Mouse (Mus musculus) gastrocnemius, postnatal 36 days (tissue): Measurements from ENCODE around the gene Gm19426. TPM values are rescaled to one million over a fixed set of nuclear protein-coding genes. Genes with fewer than 3 reads are reported as not detected.

Experiments
- DNase-seq, 2 experiments: peaks; one replicate each; pipeline ENCODE4 v3.0.0; 2022
- intact Hi-C: fragments of 180-260 bp; cut with DNase I; formaldehyde crosslinking; loops from one replicate; pipeline ENCODE4 v1.15.1; 2025
- long read RNA-seq, 2 experiments: library from polyadenylated mRNA; stranded (forward); transcript quantifications; one replicate each; pipeline ENCODE4 v2.0.0; 2021
- total RNA-seq, 2 experiments: library from RNA; stranded (reverse); gene quantifications; 2 replicates each; pipeline ENCODE4 v1.2.3; 2021

The Gm19426 gene
- total RNA-seq = under 1 TPM in 1 of 2 experiments, not detected in 1; 0.51 TPM
- long read RNA-seq, experiment 1 = 0 reads
- long read RNA-seq, experiment 2 = 0 reads

- intact Hi-C loops = no loop called here
- DNase-seq = peak; percentile 42 to 48
These were observed at the start of gene Gm19426 for GRCm38 (mm10) chr2:84743561-84743960. Gm19426 (minus strand) TSS chr2:84743655.

GRCm38 (mm10) chr2:84793154-84793553 is 49.7 kb upstream of the Gm19426 start:
- DNase-seq = no peak
- intact Hi-C loops = no loop called here

DNA sequence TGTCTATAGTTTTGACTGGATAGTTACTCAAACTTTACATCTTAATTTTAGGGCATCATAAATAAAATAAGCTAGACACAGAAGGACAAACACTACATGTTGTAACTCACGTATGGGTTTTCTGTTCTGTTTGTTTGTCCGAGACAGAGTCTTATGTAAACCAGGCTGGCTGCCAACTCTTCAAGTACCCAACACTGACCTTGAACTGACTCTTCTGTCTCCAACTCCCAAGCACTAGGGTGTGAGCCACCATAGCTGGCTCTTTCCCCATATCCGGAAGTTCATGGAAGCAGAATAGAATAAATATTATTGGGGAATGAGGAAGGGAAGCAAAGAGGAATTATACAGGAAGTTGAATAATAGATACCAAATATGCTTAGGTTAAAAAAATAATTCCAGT is 49.1 kb upstream of the Gm19426 start:
- no peak for DNase-seq
- intact Hi-C loops = no loop called here

DNA sequence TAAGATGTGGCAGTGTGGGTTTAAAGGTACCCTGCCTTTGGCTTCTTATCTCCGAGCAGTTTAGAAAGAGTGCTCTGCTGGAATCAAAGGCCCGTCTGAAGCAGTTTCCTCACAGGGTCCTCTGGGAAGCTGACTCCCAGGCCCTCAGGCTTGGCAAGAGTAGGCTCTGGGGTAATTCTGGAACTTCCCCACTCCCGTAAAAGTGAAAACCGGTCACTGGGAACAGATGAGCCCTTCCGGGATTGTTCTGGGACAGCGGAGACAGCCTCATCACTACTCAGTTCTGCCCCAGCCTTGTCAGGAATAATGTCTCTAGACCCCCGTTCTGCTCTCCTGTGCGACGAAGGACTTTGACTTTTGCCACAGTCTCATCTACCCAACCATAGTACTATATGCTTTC is 47.0 kb upstream of the Gm19426 start:
- intact Hi-C loops = no loop called here
- DNase-seq = no peak

GRCm38 (mm10) chr2:84788316-84788715 is 44.9 kb upstream of the Gm19426 start:
- DNase-seq = no peak
- intact Hi-C loops = no loop called here

DNA sequence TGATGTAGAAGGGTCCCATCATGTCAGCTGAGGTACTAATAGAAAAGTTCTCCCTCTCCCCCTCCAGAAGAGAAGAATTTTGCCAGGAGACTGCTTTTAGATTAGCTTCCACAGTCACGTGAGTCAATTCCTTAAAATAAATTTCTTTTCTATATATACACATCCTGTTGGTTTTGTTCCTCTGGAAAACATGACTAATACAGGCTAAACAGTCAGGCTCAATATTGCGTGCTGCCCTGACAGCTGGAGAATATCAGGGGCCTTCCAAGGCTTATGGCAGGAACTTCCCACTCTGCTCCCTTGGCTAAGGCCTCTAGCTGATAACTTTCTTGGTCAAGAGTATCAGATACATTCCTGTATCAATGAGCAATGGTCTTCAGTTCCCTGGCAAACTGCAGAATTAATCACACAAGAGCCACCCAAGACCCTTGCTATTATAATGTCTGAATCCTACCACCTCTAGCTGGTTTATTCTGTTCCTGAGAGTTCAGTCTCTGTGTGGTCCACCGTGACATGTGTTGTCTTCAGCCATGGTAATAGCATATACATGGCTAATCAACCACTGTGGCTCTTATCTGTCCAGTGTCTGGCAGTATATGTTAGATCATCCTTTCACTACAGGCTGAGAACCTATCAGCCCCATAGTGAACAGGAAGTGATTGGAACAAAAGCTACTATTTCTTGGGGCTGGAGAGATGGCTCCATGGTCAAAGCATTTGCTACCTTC is 40.5 kb upstream of the Gm19426 start:
- DNase-seq = no peak
- intact Hi-C loops = no loop called here

DNA sequence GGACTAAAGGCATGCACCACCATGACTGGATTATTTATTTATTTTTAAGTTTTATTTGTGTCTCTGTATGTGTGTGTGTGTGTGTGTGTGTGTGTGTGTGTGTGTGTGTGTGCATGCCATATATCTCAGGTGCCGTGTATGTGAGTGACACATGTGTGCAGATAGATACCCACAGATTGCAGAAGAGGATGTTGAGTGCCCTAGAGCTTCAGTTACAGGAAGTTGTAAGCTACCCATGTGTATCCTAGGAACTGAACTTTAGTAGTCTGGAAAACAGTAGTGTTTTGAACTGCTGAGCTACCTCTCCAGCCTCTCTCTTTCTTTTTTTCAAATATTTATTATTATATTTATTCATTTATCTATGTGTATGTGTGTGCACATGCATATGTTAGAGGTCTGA is 39.9 kb upstream of the Gm19426 start:
- intact Hi-C loops = no loop called here
- no peak for DNase-seq

- intact Hi-C loops = no loop called here
- no peak for DNase-seq
These were observed 35.8 kb upstream of the Gm19426 start for GRCm38 (mm10) chr2:84779210-84779609.

DNA sequence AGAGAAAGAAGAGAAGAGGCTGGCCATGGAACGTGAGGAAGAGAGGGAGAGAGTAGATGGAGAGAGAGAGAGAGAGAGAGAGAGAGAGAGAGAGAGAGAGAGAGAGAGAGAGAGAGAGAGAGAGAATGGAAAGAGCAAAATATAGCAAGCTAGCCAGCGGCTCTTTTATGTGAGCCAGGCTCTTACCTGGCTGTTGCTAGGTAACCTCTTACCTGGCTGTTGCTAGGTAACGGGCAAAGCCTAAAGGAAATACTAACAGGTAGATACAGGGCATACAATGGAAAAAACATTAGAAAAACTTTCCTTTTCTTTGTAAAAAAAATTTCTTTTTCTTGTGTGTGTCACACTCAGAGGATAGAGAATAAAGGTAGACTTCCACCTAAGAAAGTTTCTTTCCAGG is 34.3 kb upstream of the Gm19426 start:
- no peak for DNase-seq
- intact Hi-C loops = no loop called here

GRCm38 (mm10) chr2:84775665-84776064 is 32.2 kb upstream of the Gm19426 start:
- DNase-seq = peak; percentile 26 to 52
- intact Hi-C loops = no loop called here

DNA sequence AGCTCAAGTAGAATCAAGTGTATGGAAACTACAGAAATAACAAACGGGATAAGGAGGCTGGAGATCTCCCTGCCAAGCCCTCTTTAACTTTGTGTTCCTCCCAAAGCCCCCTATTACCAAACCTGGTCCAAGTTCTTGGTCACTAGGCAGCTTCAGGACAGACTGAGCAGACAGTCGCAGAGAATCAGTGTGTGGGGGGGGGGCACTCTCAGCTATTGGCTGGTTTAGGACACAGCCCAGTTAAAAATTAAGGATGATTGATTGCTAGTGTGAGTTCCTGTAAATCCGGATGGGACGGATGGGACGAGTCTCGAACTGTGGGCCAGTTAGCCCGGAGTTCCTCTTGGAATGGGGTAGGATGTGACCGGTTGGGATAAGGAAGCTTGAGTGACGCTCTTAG is 31.8 kb upstream of the Gm19426 start, which contains the start of gene Serping1:
Serping1 (minus strand) TSS at position 204 of the 400 bp plus-strand sequence.
- intact Hi-C loops = no loop called here

GRCm38 (mm10) chr2:84774751-84775150 is 31.3 kb upstream of the Gm19426 start:
- DNase-seq = peak; percentile 67 to 84
- intact Hi-C loops = no loop called here

More for the DNA sequence above, 31.8 kb upstream of the Gm19426 start, which contains the start of gene Serping1:
- DNase-seq = peak in 1 of 2 experiments; percentile 17

- peak in 1 of 2 experiments; percentile 18 for DNase-seq
- intact Hi-C loops = no loop called here
These were observed 29.7 kb upstream of the Gm19426 start for GRCm38 (mm10) chr2:84773195-84773594.

GRCm38 (mm10) chr2:84772454-84772853 is 29.0 kb upstream of the Gm19426 start:
- DNase-seq = no peak
- intact Hi-C loops = no loop called here

GRCm38 (mm10) chr2:84770501-84770900 is 27.0 kb upstream of the Gm19426 start:
- peak; percentile 25 to 41 for DNase-seq
- intact Hi-C loops = no loop called here

GRCm38 (mm10) chr2:84762818-84763217 is 19.4 kb upstream of the Gm19426 start:
- intact Hi-C loops = no loop called here
- DNase-seq = no peak

GRCm38 (mm10) chr2:84762295-84762694 is 18.8 kb upstream of the Gm19426 start:
- no peak for DNase-seq
- intact Hi-C loops = no loop called here

GRCm38 (mm10) chr2:84761840-84762239 is 18.4 kb upstream of the Gm19426 start:
- intact Hi-C loops = no loop called here
- DNase-seq = no peak

GRCm38 (mm10) chr2:84761309-84761708 is 17.9 kb upstream of the Gm19426 start:
- no peak for DNase-seq
- intact Hi-C loops = no loop called here

DNA sequence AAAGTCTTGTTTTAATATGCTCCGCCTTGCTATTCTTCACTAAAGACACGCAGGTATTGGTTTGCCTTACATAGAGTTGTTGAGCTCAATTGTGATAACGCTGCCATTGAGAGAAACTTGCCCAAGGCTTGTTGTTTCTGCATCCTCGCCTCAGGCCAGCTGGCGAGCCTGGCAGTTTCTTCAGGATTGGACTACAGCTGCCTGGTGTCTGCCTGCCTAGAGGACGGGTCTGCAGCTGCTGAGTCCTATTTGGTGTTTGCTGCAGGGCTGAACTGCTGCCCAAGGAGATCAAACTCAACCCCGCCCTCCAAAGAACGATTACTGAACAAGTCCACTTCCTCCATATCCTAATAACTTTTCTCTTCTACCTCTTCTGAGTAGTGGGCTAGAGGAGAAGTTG is 17.3 kb upstream of the Gm19426 start:
- no peak for DNase-seq
- intact Hi-C loops = no loop called here

- DNase-seq = no peak
- intact Hi-C loops = no loop called here
These were observed 15.2 kb upstream of the Gm19426 start for GRCm38 (mm10) chr2:84758542-84759127.
